Mouse (Mus musculus): Measurements from ENCODE around the gene Ifna12. TPM values are rescaled to one million over a fixed set of nuclear protein-coding genes. Genes with fewer than 3 reads are reported as not detected.
"Not testable (repeated sequence)": the region's sequence is repeated elsewhere in the genome, so short reads cannot be mapped to it uniquely, and the experiment has no call there.

Gene Ifna12
- polyA plus RNA-seq, 1 experiment from 2014 or later = not detected

DNA sequence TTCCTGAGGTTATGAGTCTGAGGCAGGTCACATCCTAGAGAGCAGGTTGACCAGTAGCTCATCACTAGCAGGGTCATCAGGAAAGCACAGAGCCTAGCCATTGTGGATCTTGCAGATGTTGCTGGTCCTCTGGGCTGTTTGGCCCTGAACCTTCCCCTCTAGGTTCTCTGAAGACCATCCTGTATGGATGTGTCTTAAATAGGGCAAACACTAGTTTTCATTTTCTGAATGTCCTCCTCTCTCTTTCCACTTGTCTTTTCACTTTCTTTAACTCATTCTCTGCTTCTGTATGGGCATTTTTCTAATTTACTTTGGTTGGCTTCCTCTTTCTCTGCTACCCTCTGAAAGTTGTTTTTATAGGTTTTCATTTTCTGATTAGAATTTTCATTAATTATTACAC lies 45.0 kb downstream of the Ifna12 start, which contains the start of gene Ifna15:
TSS of gene Ifna15 (minus strand) at position 101 of the 400 bp plus-strand sequence.
- not testable (repeated sequence) for H3K9ac ChIP-seq (replicated peaks; ENCODE audit: low read length); DNase-seq; H3K9me3 ChIP-seq (ENCODE audit: control insufficient read depth, low read length); ATAC-seq (ENCODE audit: low FRiP score, low TSS enrichment); H3K36me3 ChIP-seq (ENCODE audit: control insufficient read depth, insufficient read depth, low read length); H3K4me1 ChIP-seq (ENCODE audit: control insufficient read depth, insufficient read depth, low read length); H3K27me3 ChIP-seq (ENCODE audit: control insufficient read depth, insufficient read depth, low read length); H3K4me2 ChIP-seq (ENCODE audit: low read length); H3K27ac ChIP-seq (replicated peaks; ENCODE audit: low read depth, low read length); H3K4me3 ChIP-seq (replicated peaks; ENCODE audit: low read depth, low read length)

Other genes with a start within 250 kb of the Ifna12 start
- gene Hacd4, start 164.4 kb downstream of the Ifna12 start, polyA plus RNA-seq (2014; fragmentation: Nextera tagmentation; extraction: Ambion mirVana) = 2.4 and 3.8 TPM in 2 replicates
- not detected in 2 replicates for gene Ifnb1, start 80.6 kb downstream of the Ifna12 start, polyA plus RNA-seq (2014; fragmentation: Nextera tagmentation; extraction: Ambion mirVana)
- not detected in 2 replicates for gene Ifna15, start 45.1 kb downstream of the Ifna12 start, polyA plus RNA-seq (2014; fragmentation: Nextera tagmentation; extraction: Ambion mirVana)
- gene Ifna14, start 31.6 kb downstream of the Ifna12 start, polyA plus RNA-seq (2014; fragmentation: Nextera tagmentation; extraction: Ambion mirVana) = not detected in 2 replicates
- gene Ifna9, start 11.0 kb downstream of the Ifna12 start, polyA plus RNA-seq (2014; fragmentation: Nextera tagmentation; extraction: Ambion mirVana) = not detected in 2 replicates
- gene C87499, start 31.0 kb upstream of the Ifna12 start, polyA plus RNA-seq (2014; fragmentation: Nextera tagmentation; extraction: Ambion mirVana) = not detected in 2 replicates
- gene Ifna13, start 41.1 kb upstream of the Ifna12 start, polyA plus RNA-seq (2014; fragmentation: Nextera tagmentation; extraction: Ambion mirVana) = not detected in 2 replicates
- not detected in 2 replicates for gene Ifna16, start 73.5 kb upstream of the Ifna12 start, polyA plus RNA-seq (2014; fragmentation: Nextera tagmentation; extraction: Ambion mirVana)
- not detected in 2 replicates for gene Ifna2, start 80.5 kb upstream of the Ifna12 start, polyA plus RNA-seq (2014; fragmentation: Nextera tagmentation; extraction: Ambion mirVana)
- not detected in 2 replicates for gene Ifnab, start 88.0 kb upstream of the Ifna12 start, polyA plus RNA-seq (2014; fragmentation: Nextera tagmentation; extraction: Ambion mirVana)
- gene Gm26566, start 118.4 kb upstream of the Ifna12 start, polyA plus RNA-seq (2014; fragmentation: Nextera tagmentation; extraction: Ambion mirVana) = 1.8 and 2.2 TPM in 2 replicates
- 137 and 177 TPM in 2 replicates for gene Klhl9, start 119.1 kb upstream of the Ifna12 start, polyA plus RNA-seq (2014; fragmentation: Nextera tagmentation; extraction: Ambion mirVana)
- not detected in 2 replicates for gene Gm13271, start 151.5 kb upstream of the Ifna12 start, polyA plus RNA-seq (2014; fragmentation: Nextera tagmentation; extraction: Ambion mirVana)
- not detected in 2 replicates for gene Gm13283, start 156.7 kb upstream of the Ifna12 start, polyA plus RNA-seq (2014; fragmentation: Nextera tagmentation; extraction: Ambion mirVana)
- gene Gm13290, start 170.5 kb upstream of the Ifna12 start, polyA plus RNA-seq (2014; fragmentation: Nextera tagmentation; extraction: Ambion mirVana) = not detected in 2 replicates
- gene Gm13289, start 173.5 kb upstream of the Ifna12 start, polyA plus RNA-seq (2014; fragmentation: Nextera tagmentation; extraction: Ambion mirVana) = not detected in 2 replicates
- not detected in 2 replicates for gene Gm13272, start 176.5 kb upstream of the Ifna12 start, polyA plus RNA-seq (2014; fragmentation: Nextera tagmentation; extraction: Ambion mirVana)
- gene Ifnz, start 178.8 kb upstream of the Ifna12 start, polyA plus RNA-seq (2014; fragmentation: Nextera tagmentation; extraction: Ambion mirVana) = not detected in 2 replicates
- not detected in 2 replicates for gene Gm13276, start 182.3 kb upstream of the Ifna12 start, polyA plus RNA-seq (2014; fragmentation: Nextera tagmentation; extraction: Ambion mirVana)
- gene Gm13277, start 185.3 kb upstream of the Ifna12 start, polyA plus RNA-seq (2014; fragmentation: Nextera tagmentation; extraction: Ambion mirVana) = not detected in 2 replicates
- not detected in 2 replicates for gene Gm13278, start 188.2 kb upstream of the Ifna12 start, polyA plus RNA-seq (2014; fragmentation: Nextera tagmentation; extraction: Ambion mirVana)
- gene Gm13275, start 191.1 kb upstream of the Ifna12 start, polyA plus RNA-seq (2014; fragmentation: Nextera tagmentation; extraction: Ambion mirVana) = not detected in 2 replicates
- not detected in 2 replicates for gene Gm13279, start 194.0 kb upstream of the Ifna12 start, polyA plus RNA-seq (2014; fragmentation: Nextera tagmentation; extraction: Ambion mirVana)
- gene Gm13285, start 196.3 kb upstream of the Ifna12 start, polyA plus RNA-seq (2014; fragmentation: Nextera tagmentation; extraction: Ambion mirVana) = 0.17 TPM in 1 of 2 replicates, not detected in the other
- gene Gm13287, start 199.9 kb upstream of the Ifna12 start, polyA plus RNA-seq (2014; fragmentation: Nextera tagmentation; extraction: Ambion mirVana) = not detected in 2 replicates
- gene Gm13288, start 202.2 kb upstream of the Ifna12 start, polyA plus RNA-seq (2014; fragmentation: Nextera tagmentation; extraction: Ambion mirVana) = 0.08 TPM in 1 of 2 replicates, not detected in the other
- gene Ifna7, start 212.9 kb upstream of the Ifna12 start, polyA plus RNA-seq (2014; fragmentation: Nextera tagmentation; extraction: Ambion mirVana) = not detected in 2 replicates
- not detected in 2 replicates for gene Ifna11, start 216.6 kb upstream of the Ifna12 start, polyA plus RNA-seq (2014; fragmentation: Nextera tagmentation; extraction: Ambion mirVana)
- not detected in 2 replicates for gene Ifna6, start 224.0 kb upstream of the Ifna12 start, polyA plus RNA-seq (2014; fragmentation: Nextera tagmentation; extraction: Ambion mirVana)
- gene Ifna5, start 232.1 kb upstream of the Ifna12 start, polyA plus RNA-seq (2014; fragmentation: Nextera tagmentation; extraction: Ambion mirVana) = not detected in 2 replicates
- not detected in 2 replicates for gene Ifna4, start 238.5 kb upstream of the Ifna12 start, polyA plus RNA-seq (2014; fragmentation: Nextera tagmentation; extraction: Ambion mirVana)
- not detected in 2 replicates for gene Ifna1, start 246.7 kb upstream of the Ifna12 start, polyA plus RNA-seq (2014; fragmentation: Nextera tagmentation; extraction: Ambion mirVana)